Mouse (Mus musculus): Measurements from ENCODE around the gene Wsb2. TPM values are rescaled to one million over a fixed set of nuclear protein-coding genes. Genes with fewer than 3 reads are reported as not detected.

The Wsb2 gene
- total RNA-seq, 1 experiment from 2014 or later: 19.4 TPM

DNA sequence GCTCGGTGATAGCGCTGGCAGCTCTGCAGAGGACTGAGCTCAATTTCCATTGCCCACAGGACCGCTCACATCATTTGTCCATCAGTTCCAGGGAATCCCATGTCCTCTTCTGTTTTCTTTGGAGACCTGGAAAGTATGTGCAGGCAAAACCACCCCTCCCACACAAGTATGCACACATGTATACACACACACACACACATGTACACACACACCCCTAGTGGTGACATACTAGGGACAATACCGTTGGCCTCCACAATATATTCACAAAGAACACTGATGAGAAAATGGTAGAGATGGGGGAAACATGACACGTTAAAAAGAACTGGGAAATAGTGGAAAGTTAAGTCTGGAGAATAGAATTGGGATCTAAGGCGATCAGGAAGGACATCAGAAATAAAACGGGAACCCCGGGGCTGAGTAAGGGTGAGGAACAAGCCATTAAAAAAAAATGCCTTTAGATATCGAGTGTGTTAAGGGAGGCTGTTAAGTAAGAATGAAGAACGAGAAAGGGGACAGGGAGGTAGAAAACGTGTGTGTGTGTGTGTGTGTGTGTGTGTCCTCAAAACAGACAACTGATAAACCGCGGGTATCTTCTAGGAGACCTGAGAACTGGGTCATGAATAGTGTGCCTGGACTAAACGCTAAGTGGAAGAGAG, 1.3 kb upstream of the Wsb2 start:
- ATAC-seq (replicated peaks; ENCODE audit: low read depth, poor library complexity, severe bottlenecking): no peak

DNA sequence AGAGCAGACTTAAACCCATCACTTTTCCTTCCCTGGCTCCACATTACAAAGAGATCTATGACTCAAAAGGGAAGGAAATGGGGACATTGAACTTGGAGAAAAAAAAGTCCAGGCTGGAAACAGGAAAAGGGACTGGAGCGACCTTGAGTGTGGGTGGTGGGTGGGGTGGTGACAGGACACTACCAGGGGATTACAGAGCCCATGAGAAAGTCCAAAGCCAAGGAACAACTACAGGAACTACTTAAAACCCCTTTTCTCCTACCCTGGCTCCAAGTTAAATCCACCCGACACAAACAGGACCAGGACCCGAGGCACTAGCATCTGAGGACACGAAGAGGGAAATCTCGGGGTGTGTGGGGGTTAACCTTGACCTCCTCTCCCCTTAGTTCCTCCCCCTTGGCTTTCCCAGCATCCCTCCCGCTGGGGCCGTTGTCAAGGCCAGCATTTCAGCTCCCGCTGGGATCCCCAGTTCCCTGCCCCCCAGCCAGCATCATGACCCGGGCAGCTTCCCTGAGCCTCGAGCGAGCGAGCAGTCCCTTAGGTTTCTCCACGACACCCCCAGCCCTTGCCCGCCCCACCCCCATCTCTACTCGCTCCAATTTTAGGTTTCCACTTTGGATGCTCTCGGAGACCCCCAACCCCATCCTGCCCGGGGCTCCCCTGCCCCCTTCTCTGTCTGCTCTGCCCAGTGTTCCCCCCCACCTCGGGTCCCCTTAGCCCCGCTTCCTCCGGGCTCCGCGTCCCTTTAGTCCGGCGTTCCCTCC, 557 bp upstream of the Wsb2 start:
- no peak for ATAC-seq (replicated peaks; ENCODE audit: low read depth, poor library complexity, severe bottlenecking)

- 0 out of 2 replicates have a peak, but pooled peaks have one; percentile 13 for ATAC-seq (replicated peaks; ENCODE audit: low read depth, poor library complexity, severe bottlenecking)
Measured at GRCm38 (mm10) chr5:117357478-117358247, 559 bp downstream of the Wsb2 start.

DNA sequence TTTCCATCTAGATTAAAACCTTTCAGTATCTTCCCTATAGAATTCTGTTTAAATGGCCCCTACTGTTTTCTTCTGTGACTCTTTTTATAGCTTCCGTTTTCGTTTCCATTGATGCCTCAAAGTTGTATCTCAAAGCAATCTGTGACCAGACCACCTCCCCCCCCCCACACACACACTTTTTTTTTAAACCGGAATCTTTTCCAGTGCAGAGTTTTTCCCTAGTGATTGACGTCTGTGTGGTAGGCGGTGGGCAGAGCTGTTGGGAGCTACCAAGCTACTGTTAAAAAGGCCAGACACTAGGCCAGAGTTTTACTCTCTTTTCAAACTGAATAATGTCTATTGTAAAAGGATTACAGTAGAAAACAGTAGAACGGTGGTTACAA, 1.1 kb downstream of the Wsb2 start:
- no peak for ATAC-seq (replicated peaks; ENCODE audit: low read depth, poor library complexity, severe bottlenecking)

DNA sequence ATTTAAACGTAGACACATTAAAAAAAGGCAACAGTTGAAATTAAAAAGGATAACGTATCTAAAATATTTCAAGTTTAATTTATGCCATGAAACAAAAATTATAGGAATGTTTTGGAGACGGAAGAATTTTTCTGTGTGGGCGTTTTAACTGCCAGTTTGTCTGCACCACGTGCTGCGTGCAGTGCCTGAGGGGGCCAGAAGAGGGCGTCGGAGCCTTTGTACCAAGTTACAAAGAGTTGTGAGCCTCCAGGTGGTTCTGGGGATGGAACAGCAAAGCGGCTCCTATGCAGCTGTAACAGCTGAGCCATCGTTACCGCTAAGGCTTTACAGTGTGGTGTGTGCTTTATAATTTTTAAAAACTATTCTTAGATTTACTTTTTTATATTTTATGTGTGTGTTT, 1.6 kb downstream of the Wsb2 start:
- no peak for ATAC-seq (replicated peaks; ENCODE audit: low read depth, poor library complexity, severe bottlenecking)

DNA sequence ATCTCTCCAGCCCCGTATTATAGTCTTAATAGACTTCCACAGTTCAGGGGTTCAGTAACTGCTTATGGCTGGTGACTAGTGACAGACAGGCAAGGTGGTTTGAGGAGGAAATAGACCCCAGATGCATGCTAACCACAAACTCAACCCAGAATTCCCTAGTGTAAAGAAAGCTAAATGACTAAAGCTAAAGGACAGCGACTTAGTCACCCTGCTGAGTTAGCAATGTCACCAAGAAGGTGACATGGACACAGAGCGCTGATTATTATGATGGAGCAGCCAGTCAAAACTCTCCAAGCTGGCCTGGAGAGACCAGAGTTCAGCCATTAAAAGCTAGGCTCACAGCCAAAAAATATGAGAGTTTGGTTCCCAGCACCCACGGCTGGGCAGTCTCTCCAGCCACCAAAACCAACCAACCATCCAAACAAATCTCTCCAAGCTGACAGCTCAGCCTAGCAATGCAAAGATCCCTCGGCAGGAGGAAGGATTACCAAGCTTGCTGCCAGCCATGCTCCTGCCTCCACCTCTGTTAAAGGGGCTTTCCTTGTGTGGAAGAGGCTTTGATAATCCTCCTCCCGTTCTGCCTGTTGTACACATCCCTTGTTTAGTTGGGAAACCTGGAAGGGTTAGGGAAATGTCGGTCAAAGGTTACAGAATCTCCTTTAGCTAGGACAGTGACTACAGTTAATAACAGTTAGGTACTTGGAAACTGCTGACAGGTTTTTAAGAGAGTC, 2.6 kb downstream of the Wsb2 start:
- ATAC-seq (replicated peaks; ENCODE audit: low read depth, poor library complexity, severe bottlenecking): peak; percentile 34

DNA sequence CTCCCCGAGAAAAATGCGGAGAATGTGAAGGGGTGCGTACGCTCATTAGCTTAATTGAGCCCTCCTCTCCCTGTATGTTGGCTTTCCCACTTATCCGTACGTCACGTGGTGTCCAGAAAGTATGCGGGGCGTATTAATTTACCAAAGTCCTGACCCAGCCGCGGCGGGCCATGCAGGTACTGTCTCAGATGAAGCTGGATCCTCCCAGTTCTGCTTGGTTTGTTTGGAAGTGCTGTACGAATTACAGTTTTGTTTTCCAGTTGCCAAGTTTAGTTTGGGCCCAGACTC, 3.1 kb downstream of the Wsb2 start:
- no peak for ATAC-seq (replicated peaks; ENCODE audit: low read depth, poor library complexity, severe bottlenecking)

DNA sequence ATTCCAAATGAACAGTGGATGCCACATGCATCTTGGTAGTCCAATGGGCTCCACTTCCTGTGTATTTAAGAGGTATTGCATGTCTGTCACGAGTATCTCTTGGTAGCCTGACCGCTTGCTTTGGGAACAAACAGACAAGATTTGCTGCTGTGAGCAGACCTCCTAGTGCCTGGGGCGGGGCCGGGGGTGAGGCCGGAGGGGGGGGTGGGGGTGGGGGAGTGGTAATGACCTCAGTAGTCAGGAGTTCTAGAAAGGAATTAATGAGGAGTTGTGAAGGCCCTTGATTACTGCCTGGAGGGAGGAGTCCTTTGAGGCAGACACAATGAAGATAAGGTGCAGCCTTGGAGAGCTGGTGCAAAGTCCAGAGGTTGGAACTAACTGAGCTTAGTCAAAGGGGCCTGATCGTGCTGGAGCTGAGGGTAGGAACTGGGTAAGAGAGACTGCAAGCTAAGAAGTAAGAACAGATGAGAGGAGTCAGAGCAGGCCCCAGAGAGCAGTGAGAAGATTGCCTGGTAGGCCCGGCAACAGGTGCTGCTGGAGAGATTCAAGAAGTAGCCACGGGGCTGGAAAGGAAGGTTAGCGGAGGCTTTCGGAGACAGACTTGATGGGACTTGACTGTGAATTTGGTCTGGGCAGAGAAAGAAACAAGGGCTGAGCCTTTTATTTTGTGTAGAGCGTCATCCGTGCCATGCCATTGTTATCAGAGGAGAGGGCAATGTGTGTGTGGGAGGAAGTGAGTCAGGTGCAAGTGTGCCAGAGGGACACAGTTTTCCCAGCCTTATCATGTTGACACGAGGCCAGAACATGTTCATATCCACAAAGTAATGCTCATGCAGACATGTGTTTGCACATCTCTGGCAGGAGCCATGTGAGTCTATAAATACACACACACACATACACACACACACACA, 3.8 kb downstream of the Wsb2 start:
- peak; percentile 2; the same call in 1 of the 2 replicates for ATAC-seq (replicated peaks; ENCODE audit: low read depth, poor library complexity, severe bottlenecking)

DNA sequence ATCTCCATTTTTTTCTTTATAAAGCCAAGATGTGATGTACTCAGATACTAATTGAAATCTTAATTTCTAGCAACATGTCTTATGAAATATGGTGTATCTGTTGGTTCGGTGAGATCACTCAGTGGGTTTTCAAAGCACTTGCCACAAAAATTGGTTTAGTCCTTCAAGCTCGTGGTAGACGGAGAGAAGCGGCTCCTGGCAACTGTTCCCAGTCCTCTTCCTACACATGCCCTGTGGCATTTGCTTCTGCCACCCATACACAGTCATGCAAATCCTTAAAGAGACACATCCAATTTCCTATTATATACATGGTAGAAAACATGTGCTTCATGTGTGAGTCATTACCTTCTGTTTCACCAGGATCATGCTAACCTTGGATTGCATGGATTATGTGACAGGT, 4.5 kb downstream of the Wsb2 start:
- no peak for ATAC-seq (replicated peaks; ENCODE audit: low read depth, poor library complexity, severe bottlenecking)

DNA sequence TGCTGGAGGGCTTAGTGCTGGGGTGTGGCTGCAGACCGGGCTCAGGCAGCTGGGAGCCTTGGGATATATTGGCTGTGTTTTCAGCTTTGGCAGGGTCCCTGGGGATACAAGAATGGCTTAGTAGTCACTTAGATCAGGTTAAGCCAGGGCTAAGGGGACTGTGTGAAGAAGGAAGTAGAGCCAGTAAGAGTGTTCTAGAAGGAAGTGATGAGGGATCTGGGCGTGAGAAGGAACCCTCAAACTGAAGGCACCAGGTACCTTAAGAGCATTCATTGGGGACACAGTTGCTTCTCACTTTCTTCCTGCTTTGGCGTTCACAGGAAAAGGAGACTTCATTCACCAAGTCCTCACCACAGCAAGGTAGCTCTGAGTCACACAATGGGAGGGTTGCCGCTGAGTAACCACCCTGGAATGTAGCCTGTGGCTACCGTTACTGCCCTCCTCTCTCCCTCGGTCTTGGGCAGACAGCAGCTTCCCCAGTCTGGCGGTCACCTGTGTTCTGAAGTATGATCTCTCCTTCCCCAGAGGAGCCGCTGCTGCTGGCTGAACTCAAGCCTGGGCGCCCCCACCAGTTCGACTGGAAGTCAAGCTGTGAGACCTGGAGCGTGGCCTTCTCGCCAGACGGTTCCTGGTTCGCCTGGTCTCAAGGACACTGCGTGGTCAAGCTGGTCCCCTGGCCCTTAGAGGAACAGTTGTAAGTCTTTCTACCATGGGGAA, 6.1 kb downstream of the Wsb2 start:
- peak; percentile 34 for ATAC-seq (replicated peaks; ENCODE audit: low read depth, poor library complexity, severe bottlenecking)

DNA sequence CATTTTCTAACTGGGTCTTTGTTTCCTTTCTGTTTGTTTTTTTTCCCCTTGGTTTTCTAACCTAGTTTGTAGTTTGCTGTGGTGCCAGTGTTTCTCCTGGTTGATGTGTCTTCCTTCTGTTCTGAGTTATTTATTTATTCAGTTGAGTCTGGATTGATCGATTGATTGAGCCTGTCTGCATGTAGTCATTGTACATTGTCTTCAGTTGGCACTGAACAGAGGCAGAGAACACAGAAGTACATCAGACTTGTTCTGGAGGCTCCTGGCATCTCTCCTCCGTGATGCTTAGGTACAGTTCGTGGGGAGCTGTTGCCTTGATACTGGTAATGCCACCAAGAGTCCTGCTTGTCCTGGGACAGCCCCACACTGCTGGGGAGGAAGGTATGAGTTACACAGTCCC, 7.7 kb downstream of the Wsb2 start:
- no peak for ATAC-seq (replicated peaks; ENCODE audit: low read depth, poor library complexity, severe bottlenecking)

DNA sequence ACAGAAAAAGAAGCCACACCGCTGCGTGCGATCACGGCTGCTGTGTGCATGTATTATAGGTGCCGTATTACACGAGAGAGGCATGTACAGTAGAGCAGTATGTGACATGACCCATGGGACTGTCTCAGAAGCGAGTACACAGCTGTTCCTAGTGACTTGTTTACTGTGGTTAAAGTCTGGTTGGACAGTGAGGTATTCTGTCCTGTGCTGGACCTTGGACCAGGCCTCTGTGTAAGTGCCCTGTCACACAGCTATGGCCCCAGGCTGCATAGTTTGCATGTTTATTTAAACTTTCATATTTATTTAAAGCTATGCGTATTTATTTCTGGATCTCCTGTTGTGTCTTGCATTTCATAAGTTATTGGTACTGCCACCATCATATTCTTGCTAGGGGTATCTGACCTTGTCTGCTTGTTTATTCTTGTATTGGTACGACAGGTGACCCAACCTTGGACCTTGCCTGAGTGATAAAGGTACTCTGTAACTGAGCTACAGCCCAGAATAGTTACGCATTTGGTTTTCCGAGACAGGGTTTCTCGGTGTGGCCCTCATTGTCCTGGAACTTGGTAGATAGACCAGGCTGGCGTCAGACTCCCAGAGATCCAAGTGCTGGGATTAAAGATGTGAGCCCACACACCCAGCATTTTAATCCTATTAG, 8.9 kb downstream of the Wsb2 start:
- ATAC-seq (replicated peaks; ENCODE audit: low read depth, poor library complexity, severe bottlenecking): no peak

DNA sequence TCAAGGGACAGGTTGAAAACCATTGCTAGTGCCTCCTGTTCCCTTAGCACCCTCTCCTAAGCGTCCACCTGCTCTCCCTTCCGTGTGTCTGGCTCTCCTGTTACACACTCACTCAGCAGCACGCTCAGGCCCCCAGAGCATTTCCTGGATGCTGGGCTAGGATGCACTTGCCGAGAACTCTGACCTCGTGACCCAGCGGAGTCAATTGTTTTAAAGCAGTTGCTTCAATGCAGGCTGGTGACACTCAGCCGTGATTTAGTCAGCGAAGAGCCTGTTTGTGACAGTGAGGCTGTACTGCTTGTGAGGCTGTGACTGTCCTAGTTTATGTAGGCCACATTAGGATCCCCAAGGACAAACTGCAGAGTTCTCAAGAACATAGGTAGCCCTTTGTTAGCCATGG, 10.1 kb downstream of the Wsb2 start:
- ATAC-seq (replicated peaks; ENCODE audit: low read depth, poor library complexity, severe bottlenecking): no peak

GRCm38 (mm10) chr5:117370592-117370991, 13.5 kb downstream of the Wsb2 start:
- no peak for ATAC-seq (replicated peaks; ENCODE audit: low read depth, poor library complexity, severe bottlenecking)

DNA sequence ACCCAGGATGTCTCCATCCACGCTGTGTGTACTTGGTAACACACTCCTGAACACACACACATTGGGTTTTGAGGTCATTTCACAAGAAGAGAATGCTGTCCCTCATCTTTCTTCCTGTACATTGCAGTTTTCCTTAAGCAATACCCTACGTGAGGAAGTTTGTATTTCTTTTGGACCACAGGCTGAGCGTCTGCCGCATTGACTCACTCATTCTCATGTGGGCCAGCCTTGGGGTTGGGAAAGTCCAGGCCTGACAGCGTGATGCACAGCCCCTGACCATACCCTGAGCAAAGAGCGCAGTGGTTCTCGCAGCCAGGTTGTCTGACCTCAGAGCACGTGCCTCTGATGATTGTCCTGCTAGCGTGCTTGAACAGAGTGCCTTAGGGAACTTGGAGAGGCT, 16.3 kb downstream of the Wsb2 start:
- peak; percentile 11; the same call in 1 of the 2 replicates for ATAC-seq (replicated peaks; ENCODE audit: low read depth, poor library complexity, severe bottlenecking)

DNA sequence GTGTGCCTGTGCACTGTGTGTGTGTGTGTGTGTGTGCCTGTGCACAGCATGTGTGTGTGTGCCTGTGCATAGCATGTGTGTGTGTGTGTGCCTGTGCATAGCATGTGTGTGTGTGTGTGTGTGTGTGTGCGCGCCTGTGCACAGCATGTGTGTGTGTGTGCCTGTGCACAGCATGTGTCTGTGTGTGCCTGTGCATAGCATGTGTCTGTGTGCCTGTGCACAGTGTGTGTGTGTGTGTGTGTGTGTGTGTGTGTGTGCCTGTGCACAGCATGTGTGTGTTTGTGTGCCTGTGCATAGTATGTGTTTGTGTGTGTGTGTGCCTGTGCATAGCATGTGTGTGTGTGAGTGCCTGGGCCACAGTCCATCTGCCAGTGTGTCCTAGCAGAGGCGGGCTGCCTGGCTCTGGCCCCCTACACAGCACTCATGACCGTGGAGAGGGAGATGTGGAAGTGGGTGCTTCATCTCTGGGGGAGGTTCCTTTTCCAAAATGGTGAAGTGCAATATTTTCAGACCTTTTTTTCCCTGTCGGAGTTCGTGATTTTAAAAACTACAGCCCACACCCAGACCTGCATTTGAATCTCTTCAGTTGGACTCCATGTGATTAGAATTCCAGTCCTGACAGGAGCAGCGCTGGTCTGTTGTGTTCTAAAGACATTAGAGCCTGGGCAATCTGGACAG, 17.4 kb downstream of the Wsb2 start:
- ATAC-seq (replicated peaks; ENCODE audit: low read depth, poor library complexity, severe bottlenecking): no peak

- no peak for ATAC-seq (replicated peaks; ENCODE audit: low read depth, poor library complexity, severe bottlenecking)
Measured at GRCm38 (mm10) chr5:117376331-117376761, 19.2 kb downstream of the Wsb2 start.

DNA sequence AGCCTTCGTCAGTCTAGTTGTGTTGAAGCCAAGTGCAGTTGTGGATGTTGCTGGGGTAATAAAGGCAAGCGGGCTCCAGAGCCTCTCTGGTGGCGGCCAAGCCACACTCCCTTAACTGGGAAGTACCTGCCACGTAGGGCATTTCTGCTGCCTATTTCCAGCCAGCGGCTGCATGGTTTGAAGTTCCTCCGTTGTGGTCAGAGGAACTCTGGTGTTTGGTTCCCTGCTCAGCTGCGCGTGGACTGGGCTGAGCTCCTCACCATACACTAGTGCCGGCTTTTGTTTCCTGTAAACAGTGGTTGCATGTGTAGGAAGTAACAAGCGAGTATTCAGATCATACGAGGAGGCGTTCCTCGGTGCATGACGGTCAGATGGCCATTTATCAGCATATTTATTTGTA, 20.6 kb downstream of the Wsb2 start:
- ATAC-seq (replicated peaks; ENCODE audit: low read depth, poor library complexity, severe bottlenecking): peak; percentile 85

Measured in common myeloid progenitor, adult 5-6 weeks (primary cell).